Mouse (Mus musculus): ENCODE measurements at regions not wholly inside any gene's neighbourhood (a gene's known extent, or its start where the extent isn't known, plus 50 kb on each side); places are given as distances from the start of the nearest gene placed in this dataset.

DNA sequence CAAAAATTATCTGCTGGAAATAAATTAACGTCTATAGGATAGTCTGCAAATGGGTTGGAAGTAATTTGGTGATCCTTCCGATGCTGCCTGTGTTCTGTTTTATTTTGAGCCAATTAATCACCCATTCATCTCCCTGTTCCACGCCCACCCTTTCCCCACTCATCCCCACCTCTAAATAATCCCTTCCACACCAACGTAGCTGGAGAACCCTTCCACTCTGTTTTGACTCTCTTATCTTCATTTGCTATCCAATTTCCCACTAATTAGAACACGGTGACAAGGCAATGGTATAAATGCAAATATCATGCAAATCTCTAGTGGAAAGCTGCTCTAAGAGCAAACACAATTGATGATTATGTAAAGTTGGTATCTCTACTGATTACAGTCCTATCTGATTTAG lies 399.3 kb upstream of the Tenm3 start:
- DNase-seq (ENCODE audit: low spot score in 2 of 2): no peak

DNA sequence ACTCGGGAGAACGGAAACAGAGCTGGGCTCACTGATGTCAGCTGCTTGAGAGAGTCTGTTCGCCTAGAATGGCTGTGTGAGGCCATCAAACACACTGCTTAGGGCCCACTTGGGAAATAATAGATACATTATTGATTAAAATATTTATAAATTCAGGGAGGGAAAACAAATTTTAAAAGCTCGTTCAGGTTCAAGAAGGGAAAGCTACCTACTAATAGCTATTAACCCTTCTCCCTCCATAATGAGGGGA lies 393.0 kb upstream of the Tenm3 start:
- DNase-seq (ENCODE audit: low spot score in 2 of 2): no peak

DNA sequence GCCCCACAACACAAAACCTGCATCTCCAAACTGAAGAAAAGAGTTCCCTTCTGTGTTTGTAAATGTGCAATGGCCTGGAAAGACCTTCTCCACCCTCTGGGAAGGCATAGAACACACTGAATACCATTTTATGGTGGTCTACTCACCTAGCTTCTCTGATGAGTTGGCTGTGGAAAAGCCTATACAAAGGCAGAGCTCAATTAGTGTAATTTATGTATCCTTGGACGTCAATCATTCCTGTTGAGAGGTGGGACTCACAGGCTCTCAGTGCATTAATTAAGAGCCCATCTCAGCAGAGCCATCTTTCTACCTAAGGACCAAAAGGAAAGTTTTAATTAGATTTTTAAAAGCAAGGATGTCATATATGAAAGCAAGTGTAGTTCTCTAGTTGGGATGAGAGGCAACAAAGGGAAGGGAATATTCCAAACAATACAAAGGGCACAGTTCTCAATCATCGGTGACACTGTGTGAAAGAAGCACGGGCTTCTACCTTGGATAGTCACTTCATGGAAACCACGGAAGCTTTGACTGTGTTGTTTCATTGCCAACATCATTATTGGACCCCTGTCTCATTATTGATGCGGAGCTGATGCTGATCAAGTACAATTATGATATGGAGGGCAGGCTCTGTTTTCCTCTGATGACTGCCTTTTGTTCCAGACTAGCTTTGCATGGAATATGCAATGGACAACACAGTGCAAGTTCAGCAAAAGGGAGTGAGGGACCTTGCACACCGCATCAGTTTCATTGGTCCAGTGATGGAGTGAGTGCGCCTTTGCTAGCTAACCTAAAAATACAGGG lies 392.5 kb upstream of the Tenm3 start:
- no peak for DNase-seq (ENCODE audit: low spot score in 2 of 2)

DNA sequence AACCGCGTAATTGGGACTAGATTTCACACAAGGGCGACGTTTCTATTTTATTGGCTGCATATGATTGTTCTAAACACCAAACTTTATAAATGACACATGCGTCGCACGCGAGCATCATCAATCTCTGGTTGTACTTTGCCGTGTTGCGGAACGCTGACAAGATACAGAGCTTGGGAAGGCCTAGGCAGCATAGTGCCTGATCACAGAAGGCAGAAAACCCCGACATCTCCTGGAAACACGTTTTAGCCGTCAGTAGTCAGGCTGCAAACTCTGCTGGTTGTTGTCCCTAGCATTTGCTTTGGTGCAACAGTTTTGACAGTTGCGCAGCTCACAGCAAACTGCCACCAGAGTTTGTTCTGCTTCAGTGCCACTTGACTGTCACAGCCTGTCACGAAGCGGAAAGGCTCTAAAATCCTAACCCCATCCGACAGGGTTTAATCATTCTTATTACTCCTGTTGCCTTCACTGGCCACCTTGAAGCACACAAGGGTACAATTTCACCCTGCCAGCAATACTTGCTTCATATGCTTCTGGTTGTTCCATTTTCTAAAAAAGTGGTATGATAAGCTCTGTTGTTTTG lies 380.2 kb upstream of the Tenm3 start:
- DNase-seq (ENCODE audit: low spot score in 2 of 2): no peak

DNA sequence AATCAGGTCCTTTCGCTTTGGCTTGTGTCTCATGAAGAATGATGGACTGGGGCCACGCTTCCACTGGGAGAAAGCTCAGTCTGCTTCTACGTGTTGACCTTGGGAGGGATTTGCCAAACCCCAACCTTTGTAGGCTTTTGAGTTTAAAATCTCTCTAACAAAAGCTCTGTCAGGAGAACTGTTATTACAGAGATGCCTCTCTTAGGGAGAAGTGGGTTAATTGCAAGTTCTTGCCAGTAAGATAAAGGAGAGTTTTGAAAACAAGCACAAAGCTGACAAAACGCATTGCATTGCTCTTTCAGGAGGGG lies 351.5 kb upstream of the Tenm3 start:
- no peak for DNase-seq (ENCODE audit: low spot score in 2 of 2)

DNA sequence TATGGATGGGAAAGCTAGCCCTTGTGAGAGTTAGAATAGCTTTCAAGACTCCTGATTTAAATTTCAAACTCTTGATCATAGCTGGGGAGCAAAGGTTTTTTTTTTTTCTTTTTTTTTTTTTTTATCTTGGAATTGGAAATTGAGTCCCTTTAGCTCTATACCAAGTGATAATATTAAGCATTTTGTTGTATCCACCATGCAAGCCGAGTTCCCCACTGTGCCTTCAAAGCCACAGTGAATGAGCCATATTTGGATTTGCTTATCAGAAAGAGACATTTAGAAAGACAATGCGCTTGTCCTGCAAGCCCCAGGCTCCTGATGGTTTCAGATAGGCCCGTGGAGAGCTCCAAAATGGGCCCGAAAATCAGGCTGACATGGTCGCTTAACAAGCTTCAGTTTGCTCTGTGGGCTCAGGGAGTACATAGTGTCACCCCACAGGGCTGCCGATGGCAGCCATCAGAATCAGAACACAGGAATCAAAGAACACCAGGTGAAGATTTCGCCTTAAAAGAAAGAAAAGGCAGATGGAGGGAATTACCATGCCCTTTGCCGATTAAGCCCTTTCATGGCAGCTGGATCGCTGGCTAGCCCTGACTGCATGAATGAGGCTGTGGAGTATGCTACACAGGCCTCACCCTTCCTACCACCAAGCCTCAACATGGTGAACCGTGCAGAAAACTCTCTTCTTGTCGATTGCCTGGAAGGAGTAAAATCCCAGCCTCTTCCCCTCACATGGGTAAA lies 351.0 kb upstream of the Tenm3 start:
- DNase-seq (ENCODE audit: low spot score in 2 of 2): no peak

DNA sequence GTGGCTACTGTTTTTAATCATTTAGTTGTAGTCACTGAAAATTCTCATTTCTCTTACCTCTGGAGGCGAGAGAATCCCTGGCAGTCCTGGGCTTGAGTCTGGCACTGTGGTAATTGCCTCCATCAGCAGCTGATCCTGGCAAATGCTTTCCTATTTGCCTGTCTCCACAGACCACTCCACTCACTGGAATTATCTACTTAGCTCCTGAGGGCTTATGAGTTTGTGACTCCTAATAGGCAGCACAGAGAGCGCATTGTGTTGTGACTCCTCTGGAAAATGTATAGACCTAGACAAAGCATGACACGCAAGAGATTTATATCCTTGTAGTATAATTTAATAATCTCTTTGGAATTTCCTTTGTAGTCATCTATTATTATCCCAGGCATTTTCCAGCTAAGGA lies 343.1 kb upstream of the Tenm3 start:
- DNase-seq (ENCODE audit: low spot score in 2 of 2): no peak

DNA sequence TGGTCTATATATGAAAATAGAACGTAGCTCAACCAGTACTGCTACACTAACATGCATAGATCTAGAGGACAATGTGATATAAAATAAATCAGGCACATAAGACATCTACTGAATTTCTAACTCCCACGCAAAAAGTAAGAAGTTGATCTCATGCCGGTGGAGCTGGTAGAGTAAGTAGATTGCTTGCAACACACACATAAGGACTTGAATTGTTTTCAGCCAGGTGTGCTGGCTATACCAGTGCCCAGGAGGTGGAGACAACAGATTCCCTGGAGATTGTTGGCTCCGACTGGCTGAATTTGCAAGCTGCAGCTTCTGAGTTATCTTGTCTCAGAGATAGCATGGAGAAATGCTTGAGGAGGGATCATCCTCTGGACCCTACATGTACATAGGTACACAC lies 331.6 kb upstream of the Tenm3 start:
- DNase-seq (ENCODE audit: low spot score in 2 of 2): no peak

DNA sequence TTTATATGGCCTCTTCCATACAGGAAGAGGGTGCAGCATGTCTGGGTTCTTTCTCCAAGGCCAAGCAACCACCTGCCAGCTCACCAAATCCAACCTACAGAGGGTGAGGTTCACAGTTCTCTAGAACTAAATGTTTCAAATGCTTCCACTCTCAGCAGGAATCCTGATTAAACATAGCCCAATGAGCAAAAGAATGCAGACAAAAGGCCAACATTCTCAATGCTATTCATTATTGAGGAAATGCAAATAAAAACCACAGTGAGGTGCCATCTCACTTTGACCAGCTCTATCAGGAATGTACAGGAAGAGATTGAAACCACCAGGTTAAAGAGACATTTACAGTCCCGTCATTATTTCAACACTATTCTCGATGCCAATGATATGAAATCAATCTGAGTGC lies 331.2 kb upstream of the Tenm3 start:
- no peak for DNase-seq (ENCODE audit: low spot score in 2 of 2)

DNA sequence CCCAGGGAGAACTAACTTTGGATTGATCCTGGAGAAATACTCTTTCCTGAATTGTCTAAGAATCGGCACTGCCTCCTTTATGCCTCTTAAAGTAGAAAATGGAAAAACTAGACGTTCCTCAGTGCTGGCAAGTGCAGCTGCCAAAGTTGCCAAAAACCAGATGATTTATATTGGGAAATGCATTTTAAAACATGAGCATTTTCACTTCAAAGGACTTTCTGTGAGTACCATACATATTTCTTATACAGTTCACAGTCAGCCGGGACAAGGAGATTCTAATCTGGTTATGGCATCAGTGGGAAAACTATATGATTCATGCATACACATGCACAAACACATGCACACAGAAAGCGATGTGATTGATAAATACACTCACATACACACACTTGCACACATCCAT lies 315.6 kb upstream of the Tenm3 start:
- no peak for DNase-seq (ENCODE audit: low spot score in 2 of 2)

DNA sequence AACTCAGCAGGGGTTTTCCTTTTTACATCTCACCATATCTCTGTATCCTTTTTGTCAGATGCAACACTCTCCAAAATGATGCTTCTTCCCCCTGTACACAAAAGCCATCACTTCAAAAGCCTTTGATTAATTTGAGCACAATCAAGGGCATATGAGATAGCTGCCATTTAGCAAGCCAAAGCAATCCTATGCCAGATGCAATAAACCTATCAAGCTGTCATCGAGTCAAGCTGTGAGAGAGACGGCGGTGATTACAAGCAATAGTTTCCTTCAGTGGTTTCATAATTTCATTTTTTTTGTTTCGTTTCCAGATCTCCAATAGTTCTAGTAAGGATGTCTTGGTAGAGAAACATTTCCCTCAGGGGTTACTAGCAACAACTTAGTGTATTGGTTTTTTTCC lies 314.4 kb upstream of the Tenm3 start:
- no peak for DNase-seq (ENCODE audit: low spot score in 2 of 2)

DNA sequence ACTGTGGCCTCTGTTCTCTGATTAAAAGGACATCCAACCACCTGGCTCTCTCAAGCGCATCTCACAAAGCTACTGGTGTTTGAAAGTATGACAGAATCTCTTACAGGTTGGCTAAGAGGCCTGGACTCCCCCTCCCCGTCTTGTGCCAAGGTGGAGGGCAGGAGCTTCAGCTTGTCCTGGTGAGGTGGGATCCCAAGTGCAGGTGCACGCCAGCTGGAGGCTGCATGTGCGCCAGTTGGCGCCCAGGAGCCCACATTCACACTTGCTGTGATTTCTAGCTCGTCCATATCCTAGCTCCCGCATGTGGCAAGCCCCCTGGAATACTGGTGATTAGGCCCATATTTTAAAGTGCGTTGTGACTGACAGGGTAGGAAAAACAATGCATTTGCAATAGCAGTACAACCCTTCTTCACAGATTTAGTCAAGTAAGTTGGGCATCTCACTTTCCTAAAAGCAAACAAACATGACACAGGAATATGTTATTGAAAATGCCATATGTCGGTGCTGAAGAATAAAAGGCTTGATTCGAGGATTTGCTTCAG lies 292.8 kb upstream of the Tenm3 start:
- no peak for DNase-seq (ENCODE audit: low spot score in 2 of 2)

DNA sequence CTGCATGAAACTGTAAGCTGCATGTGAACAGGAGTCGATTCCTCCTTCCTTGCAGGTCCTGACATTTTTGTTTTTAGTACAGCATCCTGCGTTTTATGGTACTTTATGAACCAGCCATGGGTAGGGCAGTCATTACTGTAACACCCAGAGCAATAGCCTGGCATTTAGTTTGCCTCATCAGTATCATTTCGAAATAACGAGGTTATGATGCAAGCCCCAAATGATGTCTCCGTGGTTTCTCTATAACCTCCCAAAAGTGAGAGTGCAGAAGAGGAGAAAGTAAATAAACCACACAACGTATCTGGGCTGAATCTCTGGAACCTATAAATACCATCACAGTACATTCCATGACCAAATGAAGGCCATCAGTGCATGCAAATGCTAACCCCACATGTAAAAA lies 265.3 kb upstream of the Tenm3 start:
- no peak for DNase-seq (ENCODE audit: low spot score in 2 of 2)

DNA sequence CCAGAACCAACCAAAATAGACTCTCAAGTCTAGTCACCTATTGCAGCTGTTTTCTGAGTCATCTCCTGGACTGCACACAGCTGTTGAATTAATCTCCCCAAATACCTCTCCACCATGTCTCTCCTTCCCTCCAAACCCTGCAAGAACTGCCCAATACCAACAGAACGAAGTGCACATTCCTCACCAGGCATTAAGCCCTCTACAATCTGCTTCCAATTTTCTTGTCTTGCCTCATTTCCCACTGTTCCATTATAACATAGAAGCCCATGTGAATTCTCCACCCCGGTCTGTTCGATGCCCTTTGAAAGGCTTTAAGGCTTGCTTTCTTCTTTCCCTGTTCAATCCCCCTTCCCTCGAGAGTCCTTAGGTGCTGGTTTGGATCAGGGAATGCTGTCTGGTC lies 264.9 kb upstream of the Tenm3 start:
- no peak for DNase-seq (ENCODE audit: low spot score in 2 of 2)

DNA sequence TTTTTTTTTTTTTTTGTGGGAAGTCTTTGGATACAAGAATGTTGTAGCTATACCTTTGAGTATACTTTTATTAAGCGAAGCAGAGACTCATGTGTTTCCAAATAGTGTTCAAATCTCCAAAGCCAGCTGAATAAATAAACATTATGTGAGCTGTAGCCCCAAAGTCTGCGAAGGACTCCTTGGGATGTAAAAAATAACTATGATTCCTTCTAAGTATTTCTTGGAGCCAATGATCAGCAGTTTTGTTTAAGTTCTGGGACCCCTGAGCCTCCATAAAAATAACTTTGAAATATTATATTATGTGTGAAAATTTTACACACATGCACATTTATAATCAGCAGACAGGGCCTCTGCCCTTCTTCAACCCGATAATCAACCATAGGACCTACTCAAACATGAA lies 262.8 kb upstream of the Tenm3 start:
- no peak for DNase-seq (ENCODE audit: low spot score in 2 of 2)

DNA sequence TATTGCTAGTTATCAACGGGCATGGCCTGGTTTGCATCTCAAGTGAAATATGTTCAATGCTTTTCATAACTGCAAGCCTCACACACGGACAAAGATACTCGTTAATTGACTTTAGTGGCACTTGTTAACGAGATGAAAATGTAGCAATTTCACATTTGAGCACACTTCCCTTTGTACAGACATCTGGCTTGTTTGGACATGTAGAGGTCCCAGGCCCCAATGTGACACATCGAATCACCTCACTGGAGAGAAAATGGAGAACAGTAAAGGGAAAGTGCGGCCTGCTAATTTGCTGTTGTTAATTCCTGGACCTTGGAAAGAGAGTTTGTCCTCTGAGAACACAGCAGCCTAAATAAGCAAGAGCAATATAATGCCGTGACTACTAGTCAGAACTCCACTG lies 257.4 kb upstream of the Tenm3 start:
- no peak for DNase-seq (ENCODE audit: low spot score in 2 of 2)

DNA sequence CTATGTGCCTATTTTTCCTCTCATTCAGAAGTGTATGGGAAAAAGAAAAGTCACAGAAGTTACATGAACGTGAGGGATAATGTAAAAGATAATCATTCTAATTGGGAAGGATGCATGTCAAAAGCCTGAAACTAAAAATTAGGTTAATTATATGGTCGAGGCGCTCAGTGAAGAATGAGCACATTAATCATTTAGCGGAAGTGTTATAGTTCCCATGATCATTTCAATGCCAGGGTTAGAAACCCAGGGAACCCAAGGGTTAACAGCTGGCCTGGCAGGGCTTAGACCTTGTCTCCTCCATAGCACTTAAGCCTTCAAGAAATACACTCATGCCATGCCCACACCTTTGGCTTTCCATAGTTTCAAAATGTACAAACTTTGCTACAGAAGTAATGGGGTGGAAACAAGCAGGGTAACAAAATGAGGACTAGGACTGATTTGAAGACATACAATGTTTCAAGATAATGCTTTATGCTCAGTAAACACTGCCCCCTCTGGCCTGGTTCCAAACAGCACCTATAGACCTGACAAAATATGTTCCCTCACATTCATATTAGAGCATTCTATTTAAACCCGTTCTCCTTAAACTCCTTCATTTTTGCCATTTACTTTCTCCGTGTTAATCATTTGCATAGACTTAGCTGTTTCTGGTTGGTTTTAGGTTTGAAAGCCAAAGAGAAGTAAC lies 240.6 kb upstream of the Tenm3 start:
- no peak for DNase-seq (ENCODE audit: low spot score in 2 of 2)

DNA sequence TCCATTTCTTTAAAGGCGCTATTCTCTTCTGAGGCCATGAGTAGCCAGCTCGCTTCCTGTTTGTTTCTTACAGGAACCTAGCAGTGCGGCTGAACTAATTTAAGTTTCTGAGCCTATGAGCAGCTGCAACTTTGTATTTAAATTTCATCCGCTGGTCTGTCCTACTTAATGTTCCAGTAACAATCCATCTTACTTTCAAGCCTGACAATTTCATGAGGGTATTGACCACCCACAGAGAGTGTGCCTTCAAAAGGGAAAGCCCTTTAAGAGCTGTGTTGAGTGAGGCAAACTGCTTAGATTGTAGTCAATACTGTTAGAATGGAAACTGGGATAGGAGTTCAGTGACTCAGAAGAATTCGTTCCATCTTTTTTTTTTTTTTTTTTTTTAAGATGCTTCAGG lies 225.7 kb upstream of the Tenm3 start:
- no peak for DNase-seq (ENCODE audit: low spot score in 2 of 2)

DNA sequence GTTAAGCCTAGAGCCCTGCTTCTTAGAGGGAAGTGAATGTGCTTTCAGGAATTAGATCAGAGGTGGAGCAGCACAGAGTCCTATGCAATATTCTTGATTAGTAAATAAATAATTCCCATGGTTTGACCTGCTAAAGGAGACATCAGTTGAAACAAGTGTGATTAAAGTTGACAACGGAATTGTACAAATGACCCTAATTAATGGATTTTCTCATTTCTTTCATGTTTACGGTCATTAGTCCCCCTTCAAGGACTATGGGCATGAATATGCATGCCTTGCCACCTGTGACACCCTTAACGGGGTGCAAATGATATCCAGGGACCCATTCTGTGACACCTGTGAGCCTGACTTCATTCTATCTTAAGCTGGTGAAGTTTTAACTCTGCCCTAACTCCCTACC lies 219.5 kb upstream of the Tenm3 start:
- no peak for DNase-seq (ENCODE audit: low spot score in 2 of 2)

DNA sequence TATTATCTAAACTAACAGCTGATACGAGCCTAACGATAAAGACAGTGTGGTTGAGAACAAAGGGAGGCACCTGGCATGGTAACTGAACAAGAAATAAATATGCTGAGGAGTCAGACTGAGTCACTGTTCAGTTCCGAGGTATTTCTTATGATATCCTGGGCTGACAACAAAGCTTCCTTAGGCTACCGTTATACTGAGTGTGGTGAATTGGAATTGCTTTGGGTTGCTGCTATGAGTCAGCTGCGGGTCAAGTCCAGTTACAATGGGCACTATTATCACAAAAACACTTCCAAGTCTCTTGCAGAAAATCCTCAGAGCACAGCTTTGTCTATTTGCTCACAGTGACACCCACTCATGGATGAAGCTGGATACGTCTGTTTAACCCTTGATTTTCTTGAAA lies 199.5 kb upstream of the Tenm3 start:
- no peak for DNase-seq (ENCODE audit: low spot score in 2 of 2)

DNA sequence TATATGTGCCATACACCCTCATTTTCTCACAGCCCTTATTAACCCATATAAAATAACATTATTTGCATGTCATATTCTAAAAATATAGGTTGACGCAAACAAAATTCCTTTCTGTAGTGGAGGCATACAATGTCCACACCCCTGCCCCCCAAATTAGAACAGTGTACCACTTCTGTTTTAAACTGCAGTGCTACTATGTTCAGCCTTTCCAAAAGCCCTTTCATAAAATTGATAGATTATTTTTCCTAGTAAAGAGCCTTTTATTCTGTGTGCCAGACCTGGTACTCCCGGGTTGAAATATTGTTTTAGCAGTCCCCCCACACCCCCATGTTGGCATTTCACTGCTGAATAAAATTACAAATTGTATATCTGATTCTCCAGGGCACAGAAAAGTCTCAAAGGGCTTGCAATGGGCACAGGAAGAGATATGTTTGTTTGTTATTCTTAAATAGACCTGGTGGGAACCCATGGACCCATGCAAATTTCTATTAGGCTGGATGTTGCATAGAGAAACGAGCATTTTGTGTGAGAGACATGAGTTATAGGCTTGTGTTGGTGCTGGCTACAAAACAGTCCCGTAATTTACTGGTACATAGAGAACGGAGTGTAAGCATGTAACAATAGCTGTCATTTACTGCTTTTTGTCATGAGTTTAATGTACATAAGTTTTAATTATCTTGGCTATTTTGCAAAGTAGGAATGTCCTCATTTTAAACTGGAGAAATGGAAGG lies 192.4 kb upstream of the Tenm3 start:
- DNase-seq (ENCODE audit: low spot score in 2 of 2): no peak

DNA sequence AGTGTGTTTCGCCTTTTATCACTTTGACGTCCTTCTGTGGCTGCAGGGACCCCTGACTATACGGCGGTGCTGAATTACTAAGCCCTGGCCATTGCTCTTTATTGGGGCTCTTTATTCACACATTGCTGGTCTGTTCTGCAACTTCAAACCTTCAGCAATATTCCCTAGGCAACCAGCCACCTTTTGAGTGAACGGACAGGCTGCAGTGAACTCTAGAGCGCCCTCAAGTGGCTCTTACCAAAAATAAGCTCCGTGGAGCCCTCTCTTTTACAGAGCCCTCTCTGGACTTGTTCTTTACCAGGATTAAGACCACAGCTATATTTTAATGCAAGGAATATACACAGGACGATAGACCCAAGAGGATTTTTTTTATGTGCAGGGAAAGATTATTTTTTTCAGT lies 191.8 kb upstream of the Tenm3 start:
- no peak for DNase-seq (ENCODE audit: low spot score in 2 of 2)

Measured in spleen, postnatal 4 days (tissue).